Mouse (Mus musculus) limb, embryonic 11.5 days (tissue): ENCODE data around the gene Pacrg. TPM values are rescaled to one million over a fixed set of nuclear protein-coding genes. Genes with fewer than 3 reads are reported as not detected.

Experiments used
- ATAC-seq: fragments of 200-750 bp; cut with Nextera tagmentation; 2 replicates; pipeline ENCODE4 v1.8.0; 2017; ENCODE audit warnings: low read depth; ENCODE audit not compliant: insufficient number of reproducible peaks, low FRiP score, low TSS enrichment
- DNase-seq: peaks from one replicate; pipeline ENCODE4 v3.0.0-alpha.2; 2015; ENCODE audit warnings: low spot score
- H3K27ac ChIP-seq: fragments of 300-500 bp; sonication (generic); replicated peaks from 2 replicates; pipeline ENCODE4 v1.5.1; 2014; ENCODE audit warnings: low read depth, mild to moderate bottlenecking, low read length
- H3K27me3 ChIP-seq: fragments of 300-500 bp; sonication (generic); 2 replicates; pipeline ENCODE4 v1.6.1; 2014; ENCODE audit warnings: mild to moderate bottlenecking, low read length, mixed read lengths; ENCODE audit not compliant: control insufficient read depth, insufficient read depth
- H3K36me3 ChIP-seq: fragments of 300-500 bp; sonication (generic); 2 replicates; pipeline ENCODE4 v1.6.1; 2014; ENCODE audit warnings: mild to moderate bottlenecking, low read length, moderate library complexity, mixed read lengths; ENCODE audit not compliant: control insufficient read depth, insufficient read depth
- H3K4me1 ChIP-seq: fragments of 300-500 bp; sonication (generic); 2 replicates; pipeline ENCODE4 v1.6.1; 2014; ENCODE audit warnings: low read length, mixed read lengths; ENCODE audit not compliant: control insufficient read depth, insufficient read depth
- H3K4me2 ChIP-seq: fragments of 300-500 bp; sonication (generic); 2 replicates; pipeline ENCODE4 v1.6.1; 2014; ENCODE audit warnings: low read depth, mild to moderate bottlenecking, moderate library complexity; ENCODE audit not compliant: severe bottlenecking
- H3K4me3 ChIP-seq: fragments of 300-500 bp; sonication (generic); 2 replicates; pipeline ENCODE4 v1.5.1; 2014; ENCODE audit warnings: low read depth, low read length
- H3K9ac ChIP-seq: fragments of 300-500 bp; sonication (generic); 2 replicates; pipeline ENCODE4 v1.6.1; 2014; ENCODE audit warnings: mild to moderate bottlenecking, low read length
- H3K9me3 ChIP-seq: fragments of 300-500 bp; sonication (generic); 2 replicates; pipeline ENCODE4 v1.6.1; 2016; ENCODE audit warnings: low read length; ENCODE audit not compliant: control insufficient read depth
- WGBS: fragments of 180-500 bp; shearing (Covaris S2); extraction: QIAGEN DNeasy Blood & Tissue Kit; methylation state at CpG from one replicate; pipeline ENCODE4 v1.1.7; 2014; 5-methylcytosine and 5-hydroxymethylcytosine counted together
- polyA plus RNA-seq: library from polyadenylated mRNA; unstranded; fragments of >200 nt; fragmentation: Nextera tagmentation; extraction: Ambion mirVana; gene quantifications from 2 replicates; pipeline ENCODE4 v1.2.1, GENCODE M21; 2014

Gene Pacrg
- polyA plus RNA-seq, 1 experiment from 2014 or later = 1.3 TPM

DNA sequence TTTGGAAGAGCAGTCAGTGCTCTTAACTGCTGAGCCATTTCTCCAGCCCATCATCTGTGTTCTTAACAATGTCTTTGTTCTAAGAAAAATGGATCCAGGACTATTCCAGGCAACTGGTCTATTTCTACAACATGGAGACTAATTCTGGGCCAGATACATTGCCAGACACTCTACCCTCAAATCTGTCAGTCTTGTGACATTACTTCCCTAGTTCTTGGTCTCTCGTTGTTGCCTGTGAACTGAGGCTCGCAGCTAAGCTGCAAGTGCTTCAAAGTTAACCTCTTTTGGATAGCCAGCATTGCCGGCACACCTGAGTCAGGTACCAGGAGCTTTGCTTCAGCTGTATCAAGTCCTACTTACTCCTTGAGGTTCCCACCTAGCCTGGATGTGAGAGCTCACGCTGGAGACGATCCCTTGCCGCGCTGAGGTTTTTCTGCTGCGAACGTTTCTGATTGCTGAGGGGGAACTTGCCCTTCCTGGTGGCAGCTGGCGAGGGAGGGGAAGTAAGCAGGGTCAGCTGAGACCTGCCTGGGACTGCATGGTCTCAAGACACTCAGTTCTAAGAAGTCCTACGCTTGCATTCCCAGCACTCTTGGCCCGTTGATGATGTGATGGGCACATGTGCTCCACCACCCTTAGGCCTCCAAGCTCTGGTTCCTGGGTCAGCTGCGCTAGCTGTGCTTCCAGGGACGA, 447.6 kb downstream of the Pacrg start:
- Histone ChIP-seq H3K36me3 (no peaks in the 10 kb centered on the region), H3K9me3 (no peaks in the 10 kb centered on the region), H3K4me2 (no peak overlapping the region), H3K27me3 (no peaks in the 10 kb centered on the region), H3K4me1 (peaks cover 9% of the 10 kb centered on the region), H3K27ac (no peak overlapping the region), H3K9ac (no peak overlapping the region), H3K4me3 (no peak overlapping the region)
- ATAC-seq (no peak), DNase-seq (no peak)
- WGBS = 78% methylated on average over 14 of the region's 14 CpGs

DNA sequence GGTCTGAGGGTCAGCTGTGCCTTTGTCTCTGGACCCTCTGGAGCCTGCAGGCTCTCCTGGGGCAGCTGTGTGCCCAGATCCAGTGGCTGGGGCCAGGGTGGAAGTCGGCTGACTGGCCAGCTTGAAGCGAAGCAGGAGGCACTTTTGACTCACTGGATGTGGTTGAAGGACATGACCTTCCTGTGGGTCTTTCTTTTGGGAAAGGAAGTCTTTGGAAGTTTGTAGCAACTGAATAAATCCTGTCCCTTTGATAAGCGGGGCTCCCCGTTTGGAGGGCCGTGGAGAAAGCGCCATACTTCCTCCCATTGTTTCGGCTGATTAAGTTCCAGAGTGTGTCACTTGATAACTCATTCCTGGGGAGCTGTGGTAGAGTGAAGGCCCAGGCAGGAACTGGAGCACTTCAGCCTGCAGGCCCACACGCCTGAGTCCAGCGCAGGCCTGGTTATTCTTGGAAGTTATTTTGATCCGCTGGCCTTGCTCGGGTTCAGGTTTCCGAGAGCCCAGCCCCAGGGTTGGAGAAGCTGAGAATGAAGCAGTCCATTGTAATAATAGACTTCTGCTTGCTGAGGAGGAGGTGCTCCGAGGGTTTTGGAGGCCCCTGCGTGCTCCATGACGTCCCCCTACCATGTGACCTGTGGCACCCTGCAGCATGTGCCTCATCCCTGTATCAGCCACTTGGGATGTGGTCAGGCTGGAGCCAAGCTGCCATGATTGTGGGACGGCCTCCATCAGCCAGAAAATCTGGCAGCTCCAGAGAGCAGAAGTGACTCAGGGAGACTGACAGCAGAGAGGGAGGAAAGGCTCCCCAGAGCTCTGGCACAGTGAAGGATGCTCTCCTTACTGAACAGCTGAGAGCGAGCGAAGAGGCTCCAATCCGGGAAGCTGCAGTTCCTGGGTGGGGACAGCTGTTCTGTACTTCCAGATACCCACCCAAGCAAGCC, 449.6 kb downstream of the Pacrg start:
- H3K4me2 ChIP-seq = no peak overlapping the region

DNA sequence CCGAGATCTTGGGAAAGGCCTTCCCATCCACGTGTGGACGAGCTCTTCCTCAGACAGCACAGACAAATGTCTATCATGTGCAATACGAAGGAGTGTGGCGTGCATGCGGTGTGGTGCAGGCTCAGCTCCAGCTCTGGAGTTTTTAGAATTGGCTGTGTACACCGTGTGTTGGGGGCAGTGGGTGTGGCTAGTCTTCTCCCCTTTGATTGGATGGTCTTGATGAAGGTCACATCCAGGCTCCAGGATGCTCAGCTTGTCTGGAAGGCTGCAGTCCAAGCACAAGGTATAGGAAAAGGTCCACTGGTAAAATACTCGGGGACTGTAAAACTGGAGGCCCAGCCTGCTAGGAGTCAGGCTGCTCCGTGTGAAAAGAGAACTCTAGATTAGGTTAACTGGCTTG, 450.4 kb downstream of the Pacrg start:
- no peak for DNase-seq
- ATAC-seq = no peak
- Histone ChIP-seq H3K36me3 (no peaks in the 10 kb centered on the region), H3K9me3 (no peaks in the 10 kb centered on the region), H3K4me2 (no peak overlapping the region; the same call in 1 of the 2 replicates), H3K27ac (peak overlapping the region; percentile 75), H3K27me3 (no peaks in the 10 kb centered on the region), H3K4me1 (peaks cover 3% of the 10 kb centered on the region; the same call in 1 of the 2 replicates), H3K4me3 (no peak overlapping the region), H3K9ac (no peak overlapping the region)
- 83% methylated on average over 9 of the region's 9 CpGs for WGBS

More for the DNA sequence above, 449.6 kb downstream of the Pacrg start:
- Histone ChIP-seq H3K27me3 (no peaks in the 10 kb centered on the region), H3K9ac (no peak overlapping the region), H3K4me1 (peaks cover 5% of the 10 kb centered on the region; the same call in 1 of the 2 replicates), H3K9me3 (no peaks in the 10 kb centered on the region), H3K36me3 (no peaks in the 10 kb centered on the region), H3K4me3 (no peak overlapping the region), H3K27ac (peak overlapping the region; percentile 75)
- peak; percentile 70 for ATAC-seq
- WGBS = 70% methylated on average over 19 of the region's 19 CpGs
- DNase-seq = peak; percentile 40

DNA sequence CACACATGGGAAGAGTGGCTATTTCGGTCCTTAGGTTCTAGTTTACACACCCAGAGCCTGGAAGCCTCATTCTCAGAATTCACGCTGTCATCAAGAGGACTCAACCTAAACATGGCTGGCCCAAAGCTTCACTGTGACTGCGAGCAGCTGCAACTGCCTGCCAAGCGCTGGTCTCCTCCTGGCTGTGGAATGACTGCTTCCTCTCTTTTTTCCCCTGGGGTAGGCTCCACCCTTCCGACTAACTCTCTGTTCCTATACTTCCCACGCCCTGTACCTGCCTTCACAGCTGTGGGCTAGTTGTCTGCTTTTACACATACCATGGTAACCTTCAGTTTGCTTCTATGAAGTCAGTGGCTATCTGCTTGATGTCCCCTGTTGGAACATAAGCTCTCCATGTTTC, 453.6 kb downstream of the Pacrg start:
- H3K27me3 ChIP-seq = no peaks in the 10 kb centered on the region
- ATAC-seq (no peak), DNase-seq (no peak)
- no peak overlapping the region for H3K4me2 ChIP-seq
- no peaks in the 10 kb centered on the region for H3K9me3 ChIP-seq
- WGBS = 79% methylated on average over 6 of the region's 6 CpGs
- H3K27ac ChIP-seq = no peak overlapping the region
- no peak overlapping the region for H3K9ac ChIP-seq
- peaks cover 3% of the 10 kb centered on the region; the same call in 1 of the 2 replicates for H3K4me1 ChIP-seq
- no peak overlapping the region for H3K4me3 ChIP-seq
- H3K36me3 ChIP-seq = no peaks in the 10 kb centered on the region

DNA sequence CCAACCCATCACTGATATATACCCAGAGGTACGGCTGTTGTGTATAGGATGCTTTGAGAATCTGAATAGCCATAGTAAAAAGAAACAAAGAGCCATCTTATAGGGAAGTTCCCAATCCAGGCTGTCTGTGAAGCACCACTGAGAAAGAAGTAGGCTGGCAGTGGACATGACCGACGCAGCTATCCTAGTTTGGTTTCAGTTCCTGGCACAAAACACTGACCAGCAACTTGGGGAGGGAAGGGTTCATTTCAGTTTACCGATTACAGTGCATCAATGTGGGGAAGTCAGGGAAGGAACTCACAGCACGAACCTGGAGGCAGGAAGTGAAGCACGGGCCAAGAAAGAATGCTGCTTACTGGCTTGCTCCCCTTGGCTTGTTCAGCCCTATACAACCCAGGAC, 456.7 kb downstream of the Pacrg start:
- Histone ChIP-seq H3K27me3 (no peaks in the 10 kb centered on the region), H3K27ac (no peak overlapping the region), H3K4me3 (no peak overlapping the region), H3K9me3 (no peaks in the 10 kb centered on the region), H3K4me1 (no peaks in the 10 kb centered on the region), H3K4me2 (no peak overlapping the region), H3K36me3 (no peaks in the 10 kb centered on the region), H3K9ac (no peak overlapping the region)
- WGBS = 90% methylated on average over 6 of the region's 6 CpGs
- ATAC-seq = no peak
- no peak for DNase-seq

DNA sequence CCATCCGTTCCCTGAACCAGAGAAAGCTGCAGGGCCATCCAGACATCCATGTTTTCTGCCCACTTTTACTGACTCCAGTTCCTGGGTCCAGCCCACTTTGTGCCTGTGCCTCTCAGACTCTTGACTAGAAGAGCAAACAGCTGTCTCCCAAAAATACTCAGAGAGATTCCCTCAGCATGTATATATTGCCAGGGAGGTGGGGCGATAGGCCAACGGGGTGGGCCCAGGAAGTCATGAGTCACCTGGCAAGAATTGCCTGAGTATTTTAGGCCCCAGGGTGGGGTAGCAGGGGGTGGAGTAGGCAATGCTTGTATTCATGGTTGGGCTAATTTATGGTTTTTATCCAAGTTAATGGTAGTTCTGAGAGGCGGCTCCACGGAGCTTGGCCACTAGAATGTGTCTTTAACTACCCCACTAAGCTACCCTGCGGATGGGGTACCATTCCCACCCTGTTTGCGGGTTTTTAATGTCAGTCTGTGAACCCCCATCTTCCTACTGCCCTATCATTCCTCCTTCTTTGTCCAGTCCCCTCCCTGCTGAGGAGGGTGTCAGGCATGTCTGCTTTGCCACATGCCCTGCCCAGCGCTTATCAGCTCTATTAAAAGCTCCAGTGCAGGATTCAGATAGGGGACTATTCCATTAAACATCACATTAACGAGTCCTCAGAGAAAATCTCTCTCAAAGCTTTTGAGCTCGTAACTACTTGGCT, 461.5 kb downstream of the Pacrg start:
- H3K4me3 ChIP-seq = no peak overlapping the region
- no peak for DNase-seq
- no peaks in the 10 kb centered on the region for H3K9me3 ChIP-seq
- no peaks in the 10 kb centered on the region for H3K27me3 ChIP-seq
- no peak overlapping the region for H3K27ac ChIP-seq
- no peak overlapping the region for H3K4me2 ChIP-seq
- H3K4me1 ChIP-seq = peaks cover 2% of the 10 kb centered on the region
- WGBS = 81% methylated on average over 10 of the region's 10 CpGs
- no peak overlapping the region for H3K9ac ChIP-seq
- no peak for ATAC-seq
- H3K36me3 ChIP-seq = no peaks in the 10 kb centered on the region

DNA sequence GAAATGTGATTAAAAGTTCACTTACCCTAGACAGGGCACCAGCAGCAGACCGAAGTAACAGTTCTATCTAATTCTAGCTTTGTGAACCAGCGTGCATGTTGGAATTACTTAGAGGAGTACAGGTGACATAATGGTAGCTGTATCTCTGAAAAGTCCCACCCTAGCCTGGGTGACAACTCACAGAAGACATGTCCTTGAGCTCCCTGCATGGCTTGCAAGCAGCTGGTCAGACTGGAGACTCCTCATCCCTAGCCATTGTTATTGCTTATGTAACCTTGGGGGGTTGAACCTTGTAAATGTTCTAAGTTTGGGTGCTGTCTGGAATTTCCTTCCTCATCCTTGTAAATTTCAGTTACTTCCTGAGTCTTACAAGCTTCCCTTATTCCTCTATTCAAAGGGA, 462.5 kb downstream of the Pacrg start:
- Histone ChIP-seq H3K27ac (no peak overlapping the region), H3K9me3 (no peaks in the 10 kb centered on the region), H3K4me1 (peaks cover 10% of the 10 kb centered on the region), H3K27me3 (no peaks in the 10 kb centered on the region), H3K9ac (no peak overlapping the region), H3K36me3 (no peaks in the 10 kb centered on the region), H3K4me3 (no peak overlapping the region), H3K4me2 (no peak overlapping the region)
- ATAC-seq (no peak), DNase-seq (no peak)
- WGBS = 90% methylated on average over 2 of the region's 2 CpGs

DNA sequence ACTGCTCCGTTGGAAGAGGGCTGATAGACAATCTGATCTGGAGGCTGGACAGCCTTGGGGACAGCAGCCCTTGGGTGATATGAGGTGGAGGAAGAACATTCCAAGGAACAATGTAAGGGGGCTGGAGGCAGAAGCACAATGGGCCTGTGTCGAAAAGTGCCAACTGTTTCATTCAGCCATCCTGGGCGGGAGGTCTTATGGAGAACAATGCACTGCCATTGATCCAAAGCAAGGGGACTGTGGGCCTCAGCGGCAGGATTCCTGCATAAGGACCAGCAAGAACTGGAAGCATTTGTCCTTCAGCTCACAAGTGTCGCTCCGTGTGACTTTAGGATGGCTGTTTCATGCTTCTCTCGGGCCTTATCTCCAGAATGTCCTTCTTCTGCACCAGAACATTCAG, 465.8 kb downstream of the Pacrg start:
- DNase-seq = no peak
- H3K9me3 ChIP-seq = no peaks in the 10 kb centered on the region
- H3K27me3 ChIP-seq = no peaks in the 10 kb centered on the region
- H3K4me2 ChIP-seq = no peak overlapping the region
- H3K4me1 ChIP-seq = peaks cover 10% of the 10 kb centered on the region
- no peak overlapping the region for H3K4me3 ChIP-seq
- no peak overlapping the region for H3K9ac ChIP-seq
- no peak overlapping the region for H3K27ac ChIP-seq
- WGBS = 72% methylated on average over 7 of the region's 7 CpGs
- no peaks in the 10 kb centered on the region for H3K36me3 ChIP-seq
- ATAC-seq = no peak
